Mouse (Mus musculus) cerebellum, adult 18-20 months (tissue): ENCODE measurements at regions not wholly inside any gene's neighbourhood (a gene's known extent, or its start where the extent isn't known, plus 50 kb on each side); places are given as distances from the start of the nearest gene placed in this dataset.

Experiments
- DNase-seq, 2 experiments: peaks; one replicate each; pipeline ENCODE4 v3.0.0; 2021

- no peak for DNase-seq
These were observed 138.9 kb upstream of the Tle3 start for GRCm38 (mm10) chr9:61233251-61233650.

GRCm38 (mm10) chr9:61235653-61236610 lies 136.2 kb upstream of the Tle3 start:
- no peak for DNase-seq

DNA sequence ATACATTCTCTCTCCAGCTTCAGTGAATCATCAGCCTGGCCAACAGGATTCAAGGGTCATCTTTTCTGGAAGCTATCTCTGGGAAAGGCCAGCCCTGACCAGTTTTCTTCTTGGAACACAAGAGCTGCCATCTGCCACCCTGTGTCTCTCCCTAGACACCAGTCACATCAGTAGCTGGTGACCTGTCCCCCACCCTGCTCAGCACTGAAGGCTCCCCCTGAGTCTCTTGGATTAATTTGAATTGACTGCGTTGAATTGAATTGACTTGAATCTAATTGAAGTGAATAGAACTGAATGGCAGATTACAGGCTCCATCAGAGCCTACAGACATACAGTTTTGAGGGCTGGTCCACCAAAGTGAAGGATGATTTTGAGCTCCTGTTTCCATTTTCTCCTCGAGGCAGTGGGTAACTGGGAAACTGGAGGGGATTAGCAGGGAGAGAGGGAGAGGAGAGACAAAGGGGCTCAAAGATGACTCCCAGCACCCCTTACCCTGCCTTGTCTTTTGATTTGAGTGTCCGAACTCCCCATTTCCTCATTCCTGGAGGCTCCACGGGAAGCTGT lies 133.4 kb upstream of the Tle3 start:
- DNase-seq: peak in 1 of 2 experiments; percentile 11

- DNase-seq: no peak
These were observed 132.8 kb upstream of the Tle3 start for GRCm38 (mm10) chr9:61239328-61239727.

GRCm38 (mm10) chr9:61241442-61241841 lies 130.7 kb upstream of the Tle3 start:
- no peak for DNase-seq

- no peak for DNase-seq
These were observed 129.9 kb upstream of the Tle3 start for GRCm38 (mm10) chr9:61242167-61242860.

DNA sequence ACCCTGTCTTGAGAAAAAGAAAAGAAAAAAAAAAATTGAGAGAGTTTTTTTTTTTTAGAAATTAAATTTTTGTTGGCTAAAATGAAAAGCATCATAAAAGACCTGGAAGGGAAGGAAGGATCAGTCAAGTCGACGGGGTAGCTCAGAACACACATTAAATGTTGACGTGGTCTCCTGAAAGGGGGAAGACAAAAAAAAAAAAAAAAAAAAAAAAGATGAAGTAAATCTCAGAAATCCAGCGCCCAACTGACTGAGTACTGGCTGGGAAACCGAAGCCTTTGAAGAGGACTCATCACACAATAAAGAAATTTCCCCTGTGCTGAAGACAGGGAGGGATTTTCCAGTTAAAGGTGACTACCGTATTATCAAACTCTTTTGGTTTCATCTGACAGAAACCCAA lies 128.9 kb upstream of the Tle3 start:
- no peak for DNase-seq

DNA sequence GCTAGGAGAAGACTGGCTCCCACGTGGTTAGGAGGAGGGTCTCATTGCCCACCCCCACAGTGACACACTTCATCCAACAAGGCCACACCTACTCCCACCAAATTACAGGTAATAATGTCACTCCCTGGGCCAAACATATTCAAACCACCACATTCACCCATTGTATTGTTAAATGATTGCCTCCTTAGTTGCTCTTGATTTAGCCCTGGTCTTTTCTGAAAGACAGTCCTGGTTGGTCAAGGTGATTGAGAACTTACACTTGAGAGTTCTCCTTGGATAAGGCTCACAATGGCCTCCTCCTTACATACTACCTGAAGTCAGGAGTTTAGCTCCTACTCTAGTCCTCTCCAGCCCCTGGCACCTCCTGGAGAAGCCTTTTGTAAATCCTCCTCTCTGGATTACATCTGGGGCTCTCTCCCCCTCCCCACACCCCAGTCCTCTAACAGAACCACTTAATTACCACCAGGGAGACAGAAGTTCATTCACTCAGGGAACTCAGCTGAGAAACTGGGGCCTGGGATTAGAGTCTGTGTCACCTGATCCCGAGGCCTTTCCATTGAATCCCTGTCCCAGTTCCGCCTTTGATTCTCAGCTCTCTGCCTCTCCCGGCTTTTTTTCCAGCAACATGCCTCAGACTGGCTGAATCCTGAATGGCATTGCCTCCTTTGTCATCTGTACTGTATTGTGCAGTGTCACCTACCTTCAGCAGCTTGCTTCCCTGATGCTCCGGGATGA lies 122.3 kb upstream of the Tle3 start:
- no peak for DNase-seq

DNA sequence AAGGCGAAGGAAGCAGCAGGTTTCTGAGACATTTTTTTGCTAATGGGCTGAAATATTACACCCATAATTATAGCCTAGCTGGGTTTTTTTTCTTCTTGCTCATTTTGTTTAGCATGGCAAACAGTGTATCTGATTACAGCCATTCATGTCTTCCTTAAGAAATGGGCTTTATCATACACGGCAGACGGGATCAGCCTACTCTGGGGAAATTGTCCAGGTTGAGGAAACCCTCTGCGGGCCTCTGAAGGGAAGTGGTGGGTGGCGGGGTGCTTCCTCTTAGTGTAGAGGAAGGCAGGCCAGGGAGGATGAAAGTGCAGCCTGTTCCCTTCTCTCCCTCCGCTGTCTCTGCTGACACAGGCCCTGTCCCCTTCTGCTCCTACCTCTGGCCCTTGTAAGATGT lies 120.6 kb upstream of the Tle3 start:
- no peak for DNase-seq

DNA sequence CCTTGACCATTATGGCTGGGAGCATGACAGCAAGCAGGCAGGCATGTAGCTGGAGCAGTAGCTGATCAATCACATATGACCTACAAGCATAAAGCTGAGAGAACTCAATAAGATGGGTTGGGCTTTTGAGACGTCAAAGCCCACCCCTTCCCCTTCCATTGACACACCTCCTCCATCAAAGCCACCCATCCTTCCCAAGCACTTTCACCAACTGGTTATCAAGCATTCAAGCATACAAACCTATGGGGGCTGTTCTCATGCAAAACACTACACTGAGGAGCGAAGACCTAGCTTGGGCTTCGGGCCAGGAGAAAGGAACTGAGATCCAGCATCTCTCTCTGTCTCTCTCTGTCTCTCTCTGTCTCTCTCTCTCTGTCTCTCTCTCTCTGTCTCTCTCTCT lies 118.4 kb upstream of the Tle3 start:
- no peak for DNase-seq

GRCm38 (mm10) chr9:61257488-61257887 lies 114.7 kb upstream of the Tle3 start:
- no peak for DNase-seq

GRCm38 (mm10) chr9:61258100-61258499 lies 114.1 kb upstream of the Tle3 start:
- no peak for DNase-seq

GRCm38 (mm10) chr9:61259421-61260174 lies 112.6 kb upstream of the Tle3 start:
- no peak for DNase-seq

DNA sequence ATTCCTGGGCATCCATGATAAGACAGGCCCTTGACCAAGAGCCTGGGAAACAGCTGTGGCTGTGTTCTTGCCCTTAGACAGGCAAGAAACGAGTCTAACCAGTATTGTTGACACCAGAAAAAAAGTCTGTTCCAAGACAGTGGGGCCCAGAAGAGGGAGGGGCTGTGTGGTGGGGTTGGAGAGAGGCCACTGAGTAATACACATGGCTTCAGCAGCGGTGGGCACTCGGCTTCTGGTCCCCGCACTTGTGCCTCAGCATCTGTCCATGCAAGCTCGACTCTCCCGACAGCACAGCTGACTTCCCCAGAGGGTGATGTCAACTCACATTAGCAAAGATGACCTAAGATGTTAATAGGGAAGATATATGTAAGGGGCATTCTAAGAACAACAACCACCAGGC lies 110.9 kb upstream of the Tle3 start:
- DNase-seq: no peak

DNA sequence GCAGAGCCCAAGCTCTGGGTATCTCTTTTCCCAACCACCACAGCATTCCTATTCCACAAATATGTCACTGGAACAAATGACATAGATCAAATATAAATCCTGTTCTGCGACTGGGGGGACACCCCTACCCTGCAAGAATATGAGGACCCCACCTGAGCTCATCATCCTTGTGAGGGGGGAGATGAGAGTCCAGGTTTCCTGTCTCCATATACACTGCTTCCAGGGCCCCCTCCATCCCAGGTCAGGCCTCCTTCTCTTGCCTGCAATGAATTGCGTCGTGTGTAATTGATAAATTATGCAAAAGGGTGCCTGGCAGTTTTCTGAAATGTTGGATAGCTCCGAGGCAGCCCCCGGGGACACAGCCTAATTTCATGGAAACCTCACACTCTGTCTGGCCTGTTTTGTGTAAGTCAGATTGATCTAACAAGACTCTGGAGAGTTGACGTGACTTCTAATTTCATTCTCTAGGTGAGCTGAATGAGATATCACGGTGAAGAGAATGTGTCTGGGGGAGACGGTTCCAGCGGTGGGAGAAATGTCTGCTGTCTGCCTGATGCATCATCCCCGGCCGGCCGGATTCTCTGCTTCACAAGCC lies 110.3 kb upstream of the Tle3 start:
- no peak for DNase-seq

DNA sequence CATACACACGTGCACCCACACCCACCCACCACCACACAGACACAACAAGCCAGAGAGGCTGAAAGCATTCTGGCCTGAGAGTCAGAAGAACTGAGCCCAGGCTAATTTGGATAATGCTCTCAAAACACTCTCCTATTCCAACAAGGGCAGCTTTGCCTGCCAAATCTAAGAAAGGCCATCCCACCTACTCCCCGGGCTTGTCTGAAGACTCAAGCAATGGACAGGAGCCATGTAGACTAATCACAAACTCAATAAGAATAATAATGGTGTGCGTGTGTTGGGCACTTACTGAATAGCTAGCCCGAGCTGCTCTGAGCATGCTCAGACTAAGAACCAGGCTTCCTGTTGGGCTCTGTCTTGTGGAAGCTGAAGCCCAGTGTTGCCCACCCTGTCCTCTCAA lies 108.8 kb upstream of the Tle3 start:
- no peak for DNase-seq

- no peak for DNase-seq
These were observed 106.7 kb upstream of the Tle3 start for GRCm38 (mm10) chr9:61265466-61265865.

GRCm38 (mm10) chr9:61266992-61267391 lies 105.2 kb upstream of the Tle3 start:
- DNase-seq: no peak

DNA sequence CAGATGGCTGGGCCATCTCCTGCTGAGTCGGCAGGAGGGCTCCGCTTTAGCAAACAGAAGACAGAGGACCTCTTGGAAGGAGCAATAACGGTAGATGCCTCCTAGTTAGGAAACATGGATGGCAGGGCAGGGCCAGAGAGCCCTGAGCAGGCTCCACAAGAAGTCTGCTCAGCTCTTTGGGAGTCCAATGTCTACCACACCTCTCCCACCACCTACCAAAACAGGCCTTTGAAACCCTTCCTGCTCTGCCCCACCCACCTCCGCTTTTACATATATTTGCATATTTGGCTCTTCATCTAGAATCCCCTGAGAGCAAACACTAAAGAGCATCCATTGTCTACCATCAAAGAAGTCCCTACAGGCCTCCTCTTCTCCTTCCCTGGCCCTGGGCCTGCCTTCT lies 104.6 kb upstream of the Tle3 start:
- DNase-seq: no peak

- no peak for DNase-seq
These were observed 104.0 kb upstream of the Tle3 start for GRCm38 (mm10) chr9:61268162-61268561.

DNA sequence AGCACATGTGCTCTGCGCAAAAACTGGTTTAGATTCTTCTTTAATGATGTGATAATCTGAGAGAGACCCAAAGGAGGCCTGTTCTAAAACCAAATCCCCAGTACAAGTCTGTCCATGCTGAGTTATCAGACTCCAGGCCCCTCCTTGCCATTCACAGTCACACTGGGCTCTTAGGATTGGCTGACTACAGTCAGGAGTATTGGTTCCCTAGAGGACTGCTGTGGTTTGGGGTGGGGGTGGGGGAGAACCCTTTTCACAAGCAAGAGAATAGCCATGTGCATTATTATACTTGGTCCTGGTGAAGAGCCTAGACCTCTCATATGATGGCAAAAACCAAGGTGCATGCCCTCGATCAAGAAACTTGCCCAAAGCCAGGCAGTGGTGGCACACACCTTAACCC lies 103.5 kb upstream of the Tle3 start:
- no peak for DNase-seq
